Mouse (Mus musculus) 3134 (cell line): Measurements from ENCODE around the gene Hnrnpdl.

Source experiments
- DNase-seq: peaks from one replicate; pipeline ENCODE4 v3.0.0-alpha.2; 2011; ENCODE audit warnings: low spot score; ENCODE audit not compliant: insufficient read length; ENCODE audit errors: extremely low read depth

Hnrnpdl gene

DNA sequence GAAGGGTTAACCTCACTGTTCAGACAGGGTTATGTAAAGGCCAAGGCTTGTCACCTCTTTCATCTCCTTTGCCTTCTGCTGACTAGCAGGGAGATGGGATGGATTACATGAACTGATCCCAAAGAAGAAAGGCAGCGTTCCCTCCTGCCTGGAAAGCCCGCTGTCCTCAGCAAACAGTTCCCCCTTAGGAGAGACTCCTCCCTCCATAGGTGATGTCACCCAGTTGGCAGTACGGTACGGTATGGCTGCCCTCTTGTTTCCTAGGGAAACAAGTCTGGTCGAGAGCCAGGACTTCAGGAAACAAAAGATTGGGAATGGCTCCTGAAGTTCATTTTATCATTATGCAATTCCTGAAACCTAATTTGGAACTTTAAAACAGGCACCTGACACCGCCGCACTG is 8.4 kb upstream of the Hnrnpdl start:
- DNase-seq, result no peak

DNA sequence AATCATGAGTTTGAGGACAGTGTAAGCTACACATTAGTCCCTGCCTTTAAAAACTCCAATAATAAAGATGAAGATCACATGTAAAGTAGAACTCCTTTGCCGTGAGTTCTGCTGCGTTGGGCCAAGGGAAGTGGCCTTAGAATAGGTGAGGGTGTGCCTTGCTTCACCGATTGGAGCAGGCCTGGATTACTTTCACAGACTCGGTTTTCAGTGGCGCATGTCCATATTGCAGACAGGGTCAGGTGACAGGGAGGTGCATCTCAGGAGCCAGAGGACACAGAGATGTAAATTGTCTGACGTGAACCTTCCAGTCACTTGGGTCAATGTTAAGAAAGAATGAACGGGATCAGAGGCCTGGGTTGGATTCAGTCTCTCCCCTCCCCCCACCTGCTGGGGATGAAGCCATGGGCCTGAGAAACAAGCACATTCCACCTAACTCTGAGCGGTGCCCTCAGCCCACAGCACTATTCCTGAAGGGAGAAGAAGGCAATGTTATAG is 7.7 kb upstream of the Hnrnpdl start:
- no peak for DNase-seq

DNA sequence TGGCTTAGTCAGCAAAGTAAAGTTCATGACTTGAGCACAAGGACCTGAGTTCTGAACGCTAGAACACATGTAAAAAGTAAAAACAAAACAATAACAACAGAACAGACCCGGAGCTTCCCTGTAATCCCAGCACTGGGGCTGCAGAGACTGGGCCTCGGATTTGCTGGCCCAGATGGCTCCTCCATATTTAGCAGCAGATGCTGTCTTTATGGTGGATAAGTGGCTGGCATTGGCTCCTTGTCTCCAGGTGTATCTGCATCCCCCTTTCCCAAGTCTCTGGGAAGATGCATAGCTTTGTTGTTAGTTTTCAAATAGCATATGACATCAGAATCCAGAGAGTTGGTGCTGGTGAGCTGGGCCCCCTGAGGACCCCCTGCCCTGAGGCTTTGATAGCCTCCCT is 6.6 kb upstream of the Hnrnpdl start:
- DNase-seq, result no peak

DNA sequence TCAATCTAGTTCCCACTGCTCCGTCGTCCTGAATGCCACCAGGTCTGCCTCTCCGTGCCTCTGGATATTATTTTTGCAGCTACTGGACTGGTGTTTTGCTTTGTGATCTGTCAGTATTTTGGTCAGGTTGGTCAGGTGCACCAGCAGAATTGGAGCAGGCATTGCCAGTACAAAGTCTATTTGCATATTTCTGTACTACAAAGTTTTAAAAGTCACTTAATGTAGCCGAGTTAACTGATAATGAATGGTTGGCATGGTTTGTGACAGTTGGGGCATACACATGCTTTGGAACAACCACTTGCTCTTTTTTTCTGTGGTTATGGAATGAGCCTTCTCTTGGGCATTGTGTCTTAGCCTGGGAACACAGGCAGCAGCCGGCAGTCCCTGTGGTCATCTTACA is 5.2 kb upstream of the Hnrnpdl start:
- no peak for DNase-seq

DNA sequence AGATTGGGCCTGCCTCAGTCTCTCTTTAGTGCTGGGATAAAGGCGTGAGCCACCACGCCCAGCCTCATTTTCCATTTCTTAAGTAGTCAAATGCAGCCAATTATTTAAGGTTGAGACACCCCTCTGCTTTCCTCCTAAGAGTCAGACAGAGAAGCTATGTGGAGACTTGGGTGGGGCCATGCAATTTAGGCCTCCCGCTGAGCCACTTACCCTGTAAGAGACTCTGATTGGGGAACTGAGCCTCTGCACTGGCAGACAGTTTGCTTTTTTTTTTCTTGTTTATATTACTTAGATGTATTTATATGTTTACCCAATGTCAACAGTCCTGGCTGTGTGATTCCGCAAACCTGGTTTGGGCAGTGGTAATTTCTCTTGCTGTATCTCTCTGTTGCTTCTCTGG is 4.6 kb upstream of the Hnrnpdl start:
- DNase-seq, result no peak

DNA sequence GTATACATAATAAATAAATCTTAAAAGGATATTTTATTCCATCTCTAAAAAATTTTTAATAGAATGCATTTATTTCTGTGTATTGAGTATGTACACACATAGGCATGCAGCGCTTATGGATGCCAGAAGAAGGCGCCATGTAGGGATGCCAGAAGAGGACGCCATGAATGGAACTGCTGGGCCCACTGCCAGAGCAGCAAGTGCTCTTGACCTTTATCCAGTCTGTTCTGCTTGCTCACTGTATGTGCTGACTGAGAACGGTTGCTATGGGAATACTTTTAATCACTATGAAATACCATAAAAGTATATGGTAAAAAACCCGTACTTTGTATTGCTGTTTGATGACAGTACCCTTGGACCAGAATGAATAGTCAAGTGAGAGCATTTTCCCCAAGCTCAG is 3.9 kb upstream of the Hnrnpdl start:
- no peak for DNase-seq

DNA sequence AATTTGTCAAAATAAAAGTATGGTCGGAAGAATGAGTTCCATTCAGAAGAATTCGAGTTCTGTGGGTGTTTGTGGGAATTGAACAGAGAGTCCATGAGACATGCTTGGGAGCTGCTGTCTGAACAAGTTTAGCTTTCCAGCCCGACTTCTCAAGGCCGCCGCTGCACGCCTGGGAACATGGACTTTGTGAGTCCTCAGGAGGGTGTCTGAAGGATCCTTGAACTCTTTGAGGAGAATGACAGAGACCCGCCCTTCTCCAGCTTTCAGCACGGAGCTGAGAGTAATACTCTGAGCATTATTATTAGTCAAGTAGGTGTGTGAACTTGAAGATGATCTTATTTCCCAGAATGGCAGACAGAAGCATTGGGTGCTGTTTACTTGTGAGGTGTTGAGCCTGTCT is 3.0 kb upstream of the Hnrnpdl start:
- no peak for DNase-seq

DNA sequence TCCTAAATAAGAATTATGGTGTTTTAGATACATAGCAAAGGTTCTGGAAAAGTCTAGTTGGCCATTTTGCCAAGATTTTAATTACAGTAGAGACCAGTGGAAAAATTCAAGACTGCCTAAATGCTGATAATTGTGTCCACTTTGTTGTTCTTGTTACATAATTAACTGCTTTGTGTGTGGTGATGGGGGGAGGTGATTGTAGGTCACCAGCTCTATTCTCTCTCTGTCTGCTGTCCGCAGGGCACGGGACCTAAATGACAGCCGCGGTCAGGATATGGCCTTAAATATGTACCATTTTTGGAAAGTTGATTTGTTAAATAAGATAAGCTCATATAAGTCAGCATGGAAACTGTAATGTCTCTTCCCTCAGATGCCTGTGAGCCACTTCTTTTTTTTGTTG is 1.8 kb upstream of the Hnrnpdl start:
- DNase-seq, result no peak

DNA sequence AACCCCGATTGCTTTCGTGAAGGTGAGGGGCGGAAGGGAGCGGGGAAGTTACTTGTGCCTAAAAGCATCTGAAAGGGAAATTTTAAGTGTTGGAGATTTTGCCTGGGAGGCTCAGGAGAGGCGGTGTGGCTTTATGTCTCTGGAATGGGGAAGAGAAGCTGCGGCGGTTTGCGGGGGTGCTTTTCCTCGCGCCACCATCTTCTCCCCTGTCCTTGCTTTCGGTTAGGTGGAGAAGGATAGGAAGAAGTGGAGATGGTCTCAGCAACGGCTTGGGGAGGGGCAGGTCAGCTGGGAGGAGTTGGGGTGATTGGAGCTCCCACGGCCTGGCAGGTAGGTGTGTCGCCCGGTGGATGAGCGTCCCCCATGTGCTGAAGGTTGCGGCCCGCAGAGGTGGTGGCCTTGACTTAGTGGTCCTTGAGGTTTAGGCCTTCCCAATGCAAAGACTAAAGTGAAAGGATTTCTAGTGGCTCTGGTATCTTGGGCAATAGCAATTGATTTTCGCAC is 869 bp upstream of the Hnrnpdl start:
- DNase-seq, result peak; percentile 65

DNA sequence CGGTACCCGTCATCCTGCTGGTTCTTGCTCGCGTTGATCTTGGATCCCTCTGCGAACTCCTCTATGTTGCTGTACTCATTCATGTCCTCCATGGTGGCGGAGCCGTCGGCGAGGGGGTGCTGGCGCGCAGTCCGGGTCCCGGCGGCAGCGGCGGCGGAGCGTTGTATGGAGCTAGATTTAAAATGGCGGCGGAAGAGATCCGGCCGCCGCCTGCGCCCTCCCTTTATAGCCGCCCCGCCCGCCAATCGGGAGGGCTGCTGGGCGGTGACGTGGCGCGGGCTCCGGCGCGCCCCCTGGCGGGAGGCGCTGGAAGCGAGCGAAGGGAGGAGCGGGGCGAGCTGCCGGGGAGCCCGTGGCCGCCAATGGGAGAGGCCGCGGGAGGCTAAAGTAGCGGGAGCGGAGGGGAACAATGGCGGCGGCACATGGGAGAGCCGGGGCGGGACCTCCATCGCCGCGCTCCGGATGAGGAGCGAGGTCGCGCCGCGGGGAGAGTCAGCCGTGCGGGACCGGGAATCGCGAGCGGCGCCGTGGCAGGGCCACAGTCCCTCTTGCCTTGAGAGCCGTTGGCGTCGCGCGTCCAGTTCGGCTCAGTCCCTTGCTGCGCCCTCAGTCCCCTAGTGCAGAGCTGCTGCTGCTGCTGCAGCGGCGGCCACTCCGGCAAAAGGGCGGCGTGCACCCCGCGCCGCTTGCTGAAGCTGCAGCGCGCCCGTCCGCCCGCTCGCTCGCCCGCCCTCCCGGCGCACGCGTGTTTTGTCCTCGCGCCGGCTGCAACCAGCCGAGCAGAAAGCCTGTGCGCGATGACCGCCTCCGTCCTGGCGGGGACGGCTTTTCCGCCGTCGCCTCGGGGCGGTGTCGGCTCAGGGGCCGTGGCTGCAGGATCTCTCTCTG is 506 bp downstream of the Hnrnpdl start:
- DNase-seq, result peak; percentile 92

DNA sequence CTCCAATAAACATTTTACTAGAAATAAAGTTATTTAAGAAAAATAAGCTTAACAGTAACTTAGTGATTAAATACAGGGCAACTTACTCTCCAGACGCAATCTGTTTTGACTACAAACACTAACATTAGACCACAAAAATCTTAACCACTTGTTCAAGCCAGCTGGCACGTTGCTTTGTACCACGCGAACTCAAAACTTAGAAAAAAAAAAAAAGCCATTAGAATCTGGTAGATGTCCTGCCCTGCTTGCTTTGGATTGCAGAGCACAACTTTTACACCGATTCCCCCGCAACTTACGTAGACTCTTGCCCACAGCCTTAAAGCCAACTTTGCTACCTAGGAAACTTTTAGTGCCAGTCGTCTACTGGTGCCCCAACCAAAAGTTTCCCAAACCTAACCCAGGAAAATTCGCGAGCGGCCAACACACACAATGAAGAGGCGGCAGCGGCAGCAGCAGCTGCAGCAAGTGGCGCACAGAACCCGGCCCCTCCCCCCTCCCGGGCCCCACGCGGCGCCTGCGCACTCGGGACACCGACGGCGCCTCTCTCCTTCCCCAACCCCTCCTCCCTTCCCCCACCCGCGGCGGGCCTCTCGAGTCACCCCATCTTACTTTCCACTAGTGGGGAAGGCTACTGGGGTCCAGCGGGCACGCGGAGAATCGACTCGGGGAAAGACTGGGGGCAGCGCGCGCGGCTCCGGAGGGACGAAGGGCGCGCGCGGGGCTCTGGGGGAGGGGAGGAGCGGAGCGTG is 1.3 kb downstream of the Hnrnpdl start:
- peak; percentile 82 for DNase-seq

DNA sequence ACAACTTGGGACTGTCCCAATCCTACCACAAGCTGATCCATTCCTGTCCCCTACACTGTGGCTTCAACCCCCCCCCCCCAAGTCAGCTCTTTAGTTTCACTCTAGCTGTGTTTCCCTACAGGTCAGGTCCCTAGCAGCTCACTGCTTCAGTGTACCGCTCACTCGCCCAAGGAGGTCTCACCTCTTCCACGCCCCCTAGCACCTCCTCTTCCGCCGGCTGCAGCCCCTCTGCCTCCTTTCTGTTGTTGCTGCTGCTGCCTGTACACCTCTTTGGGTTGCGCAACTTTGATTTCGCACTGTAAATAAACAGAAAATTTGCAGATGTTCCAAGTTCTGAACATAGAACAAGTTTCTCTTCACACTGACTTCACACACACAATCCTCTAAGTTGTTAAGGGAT is 2.8 kb downstream of the Hnrnpdl start:
- DNase-seq, result peak; percentile 32

DNA sequence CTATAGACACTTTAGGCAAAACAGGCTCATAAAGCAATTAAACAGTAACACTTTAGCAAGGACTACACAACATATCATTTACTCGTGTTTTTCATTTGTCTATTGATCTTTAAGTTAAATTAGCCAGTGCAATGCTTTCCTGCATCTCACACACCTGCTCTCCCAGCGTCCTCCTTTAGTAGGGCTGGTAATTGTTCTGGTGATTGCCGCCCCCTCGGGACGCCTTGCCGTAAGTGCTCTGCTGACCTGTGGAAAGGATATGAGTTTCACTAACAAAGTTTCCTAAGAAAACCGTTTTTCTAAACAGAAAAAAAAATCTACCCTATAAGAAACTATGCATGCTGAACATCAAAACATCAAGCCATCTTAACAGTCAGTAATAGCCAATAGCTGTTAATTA is 3.5 kb downstream of the Hnrnpdl start:
- no peak for DNase-seq

DNA sequence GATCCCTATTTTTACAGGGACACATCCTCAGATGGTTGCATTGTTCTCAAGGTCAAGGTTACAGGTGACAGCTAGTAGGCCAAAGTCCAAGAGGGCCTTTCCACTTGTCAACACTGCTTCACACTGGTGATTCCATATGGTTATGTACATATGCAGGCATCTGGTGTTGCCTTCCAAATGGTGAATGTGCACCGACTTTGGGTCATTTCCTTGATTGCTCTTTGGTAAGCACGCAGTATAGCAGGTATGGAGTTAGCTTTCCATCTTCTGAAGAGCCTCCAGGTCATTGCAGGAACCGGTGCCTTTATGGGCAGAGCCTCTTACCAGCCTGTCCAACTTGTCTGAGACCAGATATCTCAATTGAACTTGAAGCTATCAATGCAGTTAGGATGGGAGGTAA is 6.8 kb downstream of the Hnrnpdl start:
- DNase-seq, result no peak

DNA sequence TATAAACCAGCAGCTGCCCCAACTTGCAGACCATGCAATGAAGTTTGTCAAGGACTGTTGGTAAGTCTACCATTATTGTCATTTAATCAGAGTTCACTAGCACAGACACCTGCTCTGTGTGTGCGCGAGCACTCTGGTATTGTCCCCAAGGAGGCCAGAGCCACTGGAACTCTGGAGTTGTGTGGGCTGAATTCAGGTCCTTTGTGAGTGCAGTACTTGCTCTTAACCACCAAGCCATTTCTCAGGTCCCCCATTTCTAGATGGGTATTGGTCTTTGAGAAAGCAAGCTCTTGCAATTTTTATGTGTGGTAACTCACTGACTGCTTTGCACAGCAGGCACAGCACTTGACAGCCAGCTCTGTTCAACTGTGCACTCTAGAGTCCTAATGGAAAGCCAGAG is 7.4 kb downstream of the Hnrnpdl start:
- DNase-seq, result no peak

DNA sequence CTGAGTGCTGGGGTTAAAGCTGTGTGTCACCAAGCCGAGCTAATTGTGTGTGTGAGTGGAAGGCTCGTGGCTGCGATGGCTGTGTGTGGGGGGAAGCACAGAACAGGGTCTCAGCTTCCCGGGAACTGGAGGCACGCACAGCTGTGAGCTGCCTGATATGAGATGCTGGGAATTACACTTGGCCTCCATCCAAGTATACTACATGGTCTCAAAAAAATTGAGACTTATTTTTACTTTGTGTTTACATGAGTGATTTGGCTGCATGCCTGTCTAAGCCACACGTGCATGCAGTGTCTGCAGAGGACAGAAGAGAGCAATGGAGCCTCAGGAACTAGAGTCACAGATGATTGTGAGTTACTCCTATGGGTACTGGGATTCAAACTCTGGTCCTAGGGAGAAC is 9.4 kb downstream of the Hnrnpdl start:
- no peak for DNase-seq

DNA sequence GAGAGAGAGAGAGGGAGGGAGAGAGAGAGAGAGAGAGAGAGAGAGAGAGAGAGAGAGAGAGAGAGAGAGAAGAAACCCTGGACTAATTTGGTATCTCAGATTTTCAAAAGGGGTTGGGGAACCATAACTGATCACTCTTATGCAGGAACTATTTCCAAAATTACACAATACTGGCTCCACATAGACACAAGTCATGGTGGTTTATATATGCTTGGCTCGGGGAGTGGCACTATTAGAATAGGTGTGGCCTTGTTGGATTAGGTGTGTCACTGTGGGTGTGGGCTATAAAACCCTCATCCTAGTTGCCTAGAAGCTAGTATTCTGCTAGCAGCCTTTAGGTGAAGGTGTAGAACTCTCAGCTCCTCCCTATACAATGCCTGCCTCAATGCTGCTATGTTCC is 14.6 kb downstream of the Hnrnpdl start:
- DNase-seq, result no peak

DNA sequence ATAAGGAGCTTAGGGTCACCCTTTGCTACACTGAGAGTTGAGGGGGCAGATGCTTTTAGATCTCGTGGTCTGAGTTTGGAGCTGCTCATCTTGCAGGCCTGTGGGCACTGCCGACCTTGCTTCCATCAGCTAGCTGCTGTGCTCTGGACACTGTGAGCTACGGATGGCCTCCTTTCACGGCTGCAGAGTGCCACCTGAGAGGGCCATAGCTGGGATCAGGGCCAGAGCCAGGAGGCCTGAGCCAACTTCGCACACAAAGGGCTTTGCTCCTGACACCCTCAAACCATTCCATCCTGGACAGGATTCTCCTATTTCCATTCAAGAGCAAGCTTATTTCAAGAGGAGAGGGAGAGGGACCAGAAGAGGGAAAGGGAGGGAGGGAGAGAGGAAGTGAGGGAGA is 15.1 kb downstream of the Hnrnpdl start:
- DNase-seq, result no peak

DNA sequence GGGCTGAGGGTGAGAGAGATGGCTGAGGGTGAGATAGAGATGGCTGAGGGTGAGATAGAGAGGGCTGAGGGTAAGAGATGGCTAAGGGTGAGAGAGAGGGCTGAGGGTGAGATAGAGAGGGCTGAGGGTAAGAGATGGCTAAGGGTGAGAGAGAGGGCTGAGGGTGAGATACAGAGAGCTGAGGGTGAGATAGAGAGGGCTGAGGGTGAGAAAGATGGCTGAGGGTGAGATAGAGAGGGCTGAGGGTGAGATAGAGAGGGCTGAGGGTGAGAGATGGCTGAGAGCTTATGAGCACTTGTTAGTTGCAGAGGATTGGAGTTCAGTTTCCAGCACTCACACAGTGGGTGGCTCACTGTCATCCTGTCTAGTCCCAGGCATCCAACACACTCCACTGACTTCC is 19.4 kb downstream of the Hnrnpdl start:
- DNase-seq, result no peak

DNA sequence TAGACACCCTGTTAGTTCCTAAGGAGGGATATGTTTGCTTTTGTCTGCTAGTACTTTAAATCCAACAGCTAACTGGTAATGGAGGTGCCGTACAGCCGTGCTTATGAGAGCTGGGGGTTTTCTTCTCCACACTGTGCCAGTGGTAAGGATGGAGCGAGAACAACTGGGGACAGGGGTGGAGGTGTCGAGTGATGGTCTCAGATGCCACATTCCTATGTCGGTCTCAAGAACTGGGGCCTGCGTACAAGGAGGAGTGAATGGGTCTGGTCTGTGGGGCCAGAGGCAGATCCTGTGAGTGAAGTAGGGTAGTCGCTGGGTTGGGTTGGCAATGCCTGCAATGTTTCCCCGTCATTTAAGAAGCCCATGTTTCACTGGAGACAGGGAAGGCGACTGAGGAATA is 26.9 kb downstream of the Hnrnpdl start:
- DNase-seq, result no peak

DNA sequence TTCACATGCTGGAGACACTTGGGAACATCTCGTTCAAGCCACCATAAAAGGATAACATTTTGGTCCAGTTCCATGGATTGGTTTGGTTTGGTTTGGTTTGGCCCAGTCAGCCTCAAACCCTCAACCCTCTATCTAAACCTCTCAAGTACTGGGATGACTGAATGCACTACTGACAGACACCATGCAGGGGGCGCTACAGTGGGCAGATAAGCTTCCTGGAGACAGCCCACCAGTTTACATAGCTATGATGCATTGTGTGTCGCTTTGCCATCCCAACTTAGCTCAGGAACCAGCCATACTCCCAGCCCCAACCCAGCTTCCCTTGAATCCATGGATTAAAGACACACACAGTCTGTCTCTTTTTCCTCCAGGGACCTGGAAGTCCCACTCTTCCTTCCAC is 31.0 kb downstream of the Hnrnpdl start:
- no peak for DNase-seq

DNA sequence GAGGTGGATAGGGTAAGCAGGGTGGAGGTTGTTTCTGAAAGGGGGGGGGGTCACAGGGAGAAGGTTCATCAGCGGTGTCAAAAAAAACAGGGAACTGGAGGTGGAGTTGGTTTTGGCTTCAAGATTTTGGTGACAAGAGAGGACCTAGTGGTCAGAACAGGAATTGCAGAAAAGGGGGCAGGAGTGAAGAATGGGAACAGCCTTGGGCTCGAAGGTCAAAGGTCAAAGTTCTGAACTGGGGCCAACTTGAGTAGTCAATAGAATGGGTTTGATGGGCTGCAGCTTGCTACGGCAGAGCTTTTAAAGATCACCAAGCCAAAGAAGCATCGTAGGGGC is 32.5 kb downstream of the Hnrnpdl start:
- DNase-seq, result no peak
